Mouse (Mus musculus) lung, adult 2 months (tissue): Measurements from ENCODE around the gene Htr1d. TPM values are rescaled to one million over a fixed set of nuclear protein-coding genes. Genes with fewer than 3 reads are reported as not detected.

Experiments
- DNase-seq: peaks from one replicate; pipeline ENCODE4 v3.0.0; 2022
- H3K4me1 ChIP-seq: fragments of 200-500 bp; 2 replicates; pipeline ENCODE4 v1.6.1; 2011; ENCODE audit warnings: low read length; ENCODE audit not compliant: control insufficient read depth, insufficient read depth
- H3K4me3 ChIP-seq: fragments of 200-500 bp; replicated peaks from 2 replicates; pipeline ENCODE3; 2011; ENCODE audit warnings: low read depth, mild to moderate bottlenecking, control low read depth, low read length; ENCODE audit errors: extremely low read depth
- CTCF ChIP-seq: fragments of 200-500 bp; IDR thresholded peaks from 2 replicates; pipeline ENCODE4 v1.5.1; 2011; ENCODE audit warnings: mild to moderate bottlenecking, low read length, control low read depth; ENCODE audit not compliant: insufficient read depth
- POLR2A ChIP-seq: fragments of 200-500 bp; IDR thresholded peaks from 2 replicates; pipeline ENCODE4 v1.6.1; 2011; ENCODE audit warnings: low read depth, mild to moderate bottlenecking, control low read depth, low read length, borderline replicate concordance; ENCODE audit errors: extremely low read depth
- WGBS: fragments of 180-500 bp; shearing (Covaris S2); methylation state at CpG from one replicate; pipeline ENCODE4 v1.1.7; 2018; 5-methylcytosine and 5-hydroxymethylcytosine counted together
- polyA plus RNA-seq: library from polyadenylated mRNA; depleted of rRNA; stranded (reverse); fragments of >200 nt; gene quantifications from 2 replicates; pipeline ENCODE4 v1.2.3, GENCODE M21; 2012

Htr1d gene
- polyA plus RNA-seq, 1 experiment = not detected

- H3K4me3 ChIP-seq = no peak overlapping the region
- WGBS = 80% methylated on average over 4 of the region's 4 CpGs
- DNase-seq = no peak
- no peak for TF ChIP-seq CTCF
- TF ChIP-seq POLR2A = no peak
- H3K4me1 ChIP-seq = no peaks in the 10 kb centered on the region
Measured at GRCm38 (mm10) chr4:136450271-136450670, 26.9 kb downstream of the Htr1d start.

GRCm38 (mm10) chr4:136451564-136451963 is 28.2 kb downstream of the Htr1d start:
- Histone ChIP-seq H3K4me3 (no peak overlapping the region), H3K4me1 (no peaks in the 10 kb centered on the region)
- WGBS = 21% methylated on average over 6 of the region's 6 CpGs
- TF ChIP-seq CTCF = no peak
- TF ChIP-seq POLR2A = no peak
- no peak for DNase-seq

- 97% methylated on average over 3 of the region's 3 CpGs for WGBS
Measured at GRCm38 (mm10) chr4:136452286-136452685, 29.0 kb downstream of the Htr1d start.

GRCm38 (mm10) chr4:136452792-136453191 is 29.5 kb downstream of the Htr1d start:
- 74% methylated on average over 5 of the region's 5 CpGs for WGBS
- DNase-seq = no peak
- no peak overlapping the region for H3K4me3 ChIP-seq
- no peaks in the 10 kb centered on the region for H3K4me1 ChIP-seq
- TF ChIP-seq POLR2A (no peak), CTCF (no peak)

More at GRCm38 (mm10) chr4:136452286-136452685, 29.0 kb downstream of the Htr1d start:
- Histone ChIP-seq H3K4me1 (no peaks in the 10 kb centered on the region), H3K4me3 (no peak overlapping the region)
- no peak for TF ChIP-seq POLR2A
- no peak for TF ChIP-seq CTCF
- DNase-seq = no peak

GRCm38 (mm10) chr4:136454850-136455260 is 31.5 kb downstream of the Htr1d start:
- peak; percentile 82 for DNase-seq
- H3K4me1 ChIP-seq = no peaks in the 10 kb centered on the region
- H3K4me3 ChIP-seq = peak overlapping the region; percentile 73
- 2% methylated on average over 10 of the region's 10 CpGs for WGBS
- peak; percentile 79 for TF ChIP-seq CTCF
- no peak for TF ChIP-seq POLR2A

GRCm38 (mm10) chr4:136456516-136457218 is 33.3 kb downstream of the Htr1d start:
- TF ChIP-seq CTCF (no peak), POLR2A (no peak)
- 81% methylated on average over 6 of the region's 6 CpGs for WGBS
- H3K4me3 ChIP-seq = no peak overlapping the region
- no peak for DNase-seq
- 0 out of 2 replicates have a peak, but pooled peaks cover 3% of the 10 kb centered on the region for H3K4me1 ChIP-seq

GRCm38 (mm10) chr4:136458276-136458675 is 35.0 kb downstream of the Htr1d start:
- 0 out of 2 replicates have a peak, but pooled peaks cover 3% of the 10 kb centered on the region for H3K4me1 ChIP-seq
- H3K4me3 ChIP-seq = no peak overlapping the region
- DNase-seq = no peak
- TF ChIP-seq POLR2A = no peak
- TF ChIP-seq CTCF = no peak
- 78% methylated on average over 7 of the region's 7 CpGs for WGBS

- WGBS = 55% methylated on average over 12 of the region's 12 CpGs
- H3K4me1 ChIP-seq = peaks cover 9% of the 10 kb centered on the region
- H3K4me3 ChIP-seq = no peak overlapping the region
- no peak for DNase-seq
- TF ChIP-seq POLR2A (no peak), CTCF (no peak)
Measured at GRCm38 (mm10) chr4:136459210-136459609, 35.9 kb downstream of the Htr1d start.

- TF ChIP-seq POLR2A (no peak), CTCF (no peak)
- WGBS = 61% methylated on average over 4 of the region's 4 CpGs
- Histone ChIP-seq H3K4me3 (no peak overlapping the region), H3K4me1 (peaks cover 10% of the 10 kb centered on the region)
- no peak for DNase-seq
Measured at GRCm38 (mm10) chr4:136461206-136461605, 37.9 kb downstream of the Htr1d start.

- Histone ChIP-seq H3K4me1 (peaks cover 13% of the 10 kb centered on the region), H3K4me3 (peak overlapping the region; percentile 95)
- TF ChIP-seq CTCF = no peak
- TF ChIP-seq POLR2A = no peak
- DNase-seq = no peak
- 35% methylated on average over 6 of the region's 6 CpGs for WGBS
Measured at GRCm38 (mm10) chr4:136461761-136462085, 38.4 kb downstream of the Htr1d start.
